Mouse (Mus musculus) intestine, postnatal 0 days (tissue): ENCODE results near the gene Zc3h13. TPM values are rescaled to one million over a fixed set of nuclear protein-coding genes. Genes with fewer than 3 reads are reported as not detected.

Experiments used
- ATAC-seq: fragments of 200-750 bp; cut with Nextera tagmentation; 2 replicates; pipeline ENCODE4 v1.8.0; 2017; ENCODE audit warnings: mild to moderate bottlenecking, moderate TSS enrichment, moderate library complexity
- H3K27ac ChIP-seq: fragments of 300-500 bp; sonication (generic); 2 replicates; pipeline ENCODE4 v1.5.1; 2014; ENCODE audit warnings: mild to moderate bottlenecking, low read depth, low read length, moderate library complexity
- H3K27me3 ChIP-seq: fragments of 300-500 bp; sonication (generic); replicated peaks from 2 replicates; pipeline ENCODE4 v1.6.1; 2014; ENCODE audit warnings: low read length, mixed read lengths; ENCODE audit not compliant: control insufficient read depth, insufficient read depth
- H3K36me3 ChIP-seq: fragments of 300-500 bp; sonication (generic); 2 replicates; pipeline ENCODE4 v1.6.1; 2014; ENCODE audit warnings: mild to moderate bottlenecking, moderate library complexity; ENCODE audit not compliant: control insufficient read depth, insufficient read depth
- H3K4me1 ChIP-seq: fragments of 300-500 bp; sonication (generic); replicated peaks from 2 replicates; pipeline ENCODE4 v1.6.1; 2014; ENCODE audit warnings: antibody characterized with exemption, low read length, mixed read lengths; ENCODE audit not compliant: control insufficient read depth, insufficient read depth
- H3K4me2 ChIP-seq: fragments of 300-500 bp; sonication (generic); replicated peaks from 2 replicates; pipeline ENCODE4 v1.6.1; 2014; ENCODE audit warnings: low read depth, mild to moderate bottlenecking, moderate library complexity
- H3K4me3 ChIP-seq: fragments of 300-500 bp; sonication (generic); 2 replicates; pipeline ENCODE4 v1.5.1; 2014; ENCODE audit warnings: low read depth, low read length
- H3K9ac ChIP-seq: fragments of 300-500 bp; sonication (generic); 2 replicates; pipeline ENCODE4 v1.6.1; 2014; ENCODE audit warnings: mild to moderate bottlenecking, low read depth, low read length
- H3K9me3 ChIP-seq: fragments of 300-500 bp; sonication (generic); 2 replicates; pipeline ENCODE4 v1.6.1; 2016; ENCODE audit warnings: mixed run types; ENCODE audit not compliant: control insufficient read depth
- CTCF ChIP-seq: sonication (generic); IDR thresholded peaks from 2 replicates; pipeline ENCODE4 v1.5.1; 2016; ENCODE audit warnings: low read depth, mild to moderate bottlenecking, control low read depth, antibody characterized with exemption, moderate library complexity
- WGBS: fragments of 180-500 bp; shearing (Covaris S2); extraction: QIAGEN DNeasy Blood & Tissue Kit; methylation state at CpG from one replicate; pipeline ENCODE4 v1.1.7; 2014; 5-methylcytosine and 5-hydroxymethylcytosine counted together
- polyA plus RNA-seq: library from polyadenylated mRNA; unstranded; fragments of >200 nt; fragmentation: Nextera tagmentation; extraction: Ambion mirVana; gene quantifications from 2 replicates; pipeline ENCODE4 v1.2.1, GENCODE M21; 2015

Gene Zc3h13
- polyA plus RNA-seq, 1 experiment from 2014 or later = 18.7 TPM

DNA sequence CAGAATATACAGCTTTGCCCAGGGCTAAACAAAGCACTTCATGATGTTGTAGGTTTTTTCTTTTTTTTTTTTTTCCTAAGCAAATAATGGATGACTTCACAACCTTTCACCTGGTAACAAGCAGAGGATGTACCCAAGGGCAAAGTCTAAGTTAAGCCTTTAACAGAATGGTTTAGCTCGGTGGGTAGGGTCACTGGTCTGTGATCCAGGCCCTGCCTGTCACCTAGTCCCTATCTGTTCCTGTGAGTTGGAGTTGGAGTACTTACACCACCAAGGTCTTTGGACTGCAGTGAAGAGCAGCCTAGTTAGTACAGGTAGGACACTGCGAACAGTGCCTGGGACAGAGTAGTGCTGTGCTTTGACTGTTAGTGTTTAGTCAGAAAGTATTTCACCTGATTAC, 53.7 kb downstream of the Zc3h13 start:
- Histone ChIP-seq H3K36me3 (peaks cover 48% of the 10 kb centered on the region), H3K27me3 (no peaks in the 10 kb centered on the region), H3K9me3 (no peaks in the 10 kb centered on the region), H3K9ac (no peak overlapping the region), H3K27ac (no peak overlapping the region), H3K4me2 (no peak overlapping the region), H3K4me1 (no peaks in the 10 kb centered on the region), H3K4me3 (no peak overlapping the region)
- no peak for ATAC-seq
- WGBS = 73% methylated on average over 2 of the region's 2 CpGs
- no peak for TF ChIP-seq CTCF

DNA sequence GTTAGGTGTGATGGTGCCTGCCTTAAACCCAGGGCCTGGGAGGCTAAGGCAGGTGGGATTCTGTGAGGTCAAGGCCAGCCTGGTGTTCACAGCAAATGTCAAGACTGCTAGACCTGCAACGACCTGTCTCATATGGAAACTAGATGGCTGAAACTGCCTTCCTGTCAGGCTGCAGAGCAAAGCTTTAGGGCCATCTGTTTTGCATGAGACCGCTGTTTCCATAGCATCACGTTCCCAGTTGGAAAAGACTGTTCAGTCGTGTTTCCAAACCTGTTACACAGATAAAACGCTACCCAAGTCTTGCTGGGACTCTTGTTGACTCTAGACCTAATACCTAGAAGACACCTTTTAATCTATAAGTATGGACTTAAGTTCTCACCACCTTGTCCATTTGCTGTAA, 61.9 kb downstream of the Zc3h13 start:
- ATAC-seq = no peak
- no peak overlapping the region for H3K9ac ChIP-seq
- no peaks in the 10 kb centered on the region for H3K4me1 ChIP-seq
- H3K4me3 ChIP-seq = no peak overlapping the region
- peaks cover 22% of the 10 kb centered on the region for H3K36me3 ChIP-seq
- no peak for TF ChIP-seq CTCF
- no peaks in the 10 kb centered on the region for H3K9me3 ChIP-seq
- H3K27me3 ChIP-seq = no peaks in the 10 kb centered on the region
- no peak overlapping the region for H3K27ac ChIP-seq
- 91% methylated on average over 5 of the region's 5 CpGs for WGBS
- H3K4me2 ChIP-seq = no peak overlapping the region

DNA sequence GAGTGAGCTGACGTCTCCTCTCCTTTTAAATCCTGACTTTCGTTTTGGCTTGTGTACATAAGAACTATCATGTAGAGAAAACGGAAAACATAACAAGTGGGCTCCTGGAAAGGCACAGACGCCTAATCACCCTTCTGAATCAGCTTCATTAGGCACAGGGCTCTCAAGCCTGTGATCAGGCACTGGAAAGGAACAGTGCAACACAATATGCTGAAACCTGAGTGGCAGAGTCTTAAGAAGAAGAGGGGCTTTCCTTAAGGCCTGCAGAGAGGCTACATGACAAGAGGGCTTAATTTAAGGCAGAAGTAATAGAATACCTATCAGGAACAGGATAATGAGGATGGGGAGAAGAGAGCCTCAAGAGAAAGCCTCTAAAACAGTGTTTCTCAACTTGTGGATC, 67.5 kb downstream of the Zc3h13 start:
- TF ChIP-seq CTCF = no peak
- Histone ChIP-seq H3K27ac (no peak overlapping the region), H3K9me3 (no peaks in the 10 kb centered on the region), H3K4me1 (no peaks in the 10 kb centered on the region), H3K36me3 (no peaks in the 10 kb centered on the region), H3K9ac (no peak overlapping the region), H3K27me3 (no peaks in the 10 kb centered on the region), H3K4me3 (no peak overlapping the region), H3K4me2 (no peak overlapping the region)
- 54% methylated on average over 4 of the region's 4 CpGs for WGBS
- ATAC-seq = no peak

DNA sequence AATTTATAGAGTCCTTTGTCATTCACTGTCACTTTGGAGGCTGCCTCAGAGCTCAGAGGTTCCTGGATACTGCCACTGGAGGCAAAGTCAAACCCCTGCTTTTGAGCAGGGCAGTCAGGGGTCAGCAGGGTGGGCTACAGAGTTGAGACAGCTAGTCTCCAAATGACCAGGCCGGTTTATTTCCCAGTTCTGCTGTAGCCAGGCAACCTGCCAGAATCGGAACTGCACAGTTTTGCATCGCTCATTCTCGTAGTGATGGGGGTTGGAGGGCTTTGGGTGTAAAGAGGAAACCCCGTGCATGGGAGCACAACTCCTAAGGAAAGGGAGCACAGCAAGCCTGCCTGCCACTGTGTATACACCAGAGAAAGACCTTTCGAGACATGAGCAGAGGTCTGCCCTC, 79.1 kb downstream of the Zc3h13 start:
- H3K27ac ChIP-seq = no peak overlapping the region
- no peak overlapping the region for H3K9ac ChIP-seq
- no peak for ATAC-seq
- H3K4me1 ChIP-seq = no peaks in the 10 kb centered on the region
- no peaks in the 10 kb centered on the region for H3K9me3 ChIP-seq
- no peaks in the 10 kb centered on the region for H3K36me3 ChIP-seq
- whole genome bisulfite sequencing = 54% methylated on average over 6 of the region's 6 CpGs
- H3K27me3 ChIP-seq = no peaks in the 10 kb centered on the region
- no peak overlapping the region for H3K4me2 ChIP-seq
- TF ChIP-seq CTCF = no peak
- H3K4me3 ChIP-seq = no peak overlapping the region

DNA sequence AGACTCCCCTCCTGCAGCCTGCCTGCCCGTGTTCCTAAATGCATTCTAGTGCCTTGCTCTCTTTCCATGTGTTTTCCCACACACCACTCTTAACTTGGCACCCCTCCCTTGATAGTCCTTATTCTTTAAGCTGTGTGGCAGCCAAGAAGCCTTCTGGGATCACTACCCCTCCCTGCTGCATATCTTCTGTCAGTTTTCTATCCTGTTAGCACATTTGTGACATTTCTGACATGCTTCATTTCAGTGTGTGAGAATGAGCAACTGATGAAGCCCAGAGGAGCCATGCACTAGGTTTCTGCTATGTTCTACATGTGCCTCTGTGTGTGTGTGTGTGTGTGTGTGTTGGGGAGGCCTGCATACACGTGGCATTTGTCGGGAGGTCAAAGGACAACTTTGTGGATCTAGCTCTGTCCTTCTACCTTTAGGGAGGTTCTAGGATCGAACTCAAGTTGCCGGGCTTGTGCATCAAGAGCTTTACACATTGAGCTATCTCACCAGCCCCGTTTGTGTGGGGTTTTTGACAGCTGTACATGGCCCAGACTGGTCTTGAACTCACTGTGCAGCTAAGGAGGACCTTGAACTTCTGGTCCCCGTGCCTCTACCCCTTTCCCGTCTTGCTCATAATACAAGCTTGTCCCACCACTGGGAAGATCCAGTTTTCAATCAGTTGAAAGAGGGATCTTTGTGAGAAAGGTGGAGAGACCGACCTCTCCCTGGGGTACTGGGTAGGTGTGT, 81.3 kb downstream of the Zc3h13 start:
- Histone ChIP-seq H3K27me3 (no peaks in the 10 kb centered on the region), H3K4me3 (no peak overlapping the region), H3K4me1 (no peaks in the 10 kb centered on the region), H3K36me3 (no peaks in the 10 kb centered on the region), H3K4me2 (no peak overlapping the region), H3K27ac (no peak overlapping the region), H3K9ac (no peak overlapping the region), H3K9me3 (no peaks in the 10 kb centered on the region)
- TF ChIP-seq CTCF = no peak
- 79% methylated on average over 9 of the region's 9 CpGs for WGBS
- ATAC-seq = no peak

DNA sequence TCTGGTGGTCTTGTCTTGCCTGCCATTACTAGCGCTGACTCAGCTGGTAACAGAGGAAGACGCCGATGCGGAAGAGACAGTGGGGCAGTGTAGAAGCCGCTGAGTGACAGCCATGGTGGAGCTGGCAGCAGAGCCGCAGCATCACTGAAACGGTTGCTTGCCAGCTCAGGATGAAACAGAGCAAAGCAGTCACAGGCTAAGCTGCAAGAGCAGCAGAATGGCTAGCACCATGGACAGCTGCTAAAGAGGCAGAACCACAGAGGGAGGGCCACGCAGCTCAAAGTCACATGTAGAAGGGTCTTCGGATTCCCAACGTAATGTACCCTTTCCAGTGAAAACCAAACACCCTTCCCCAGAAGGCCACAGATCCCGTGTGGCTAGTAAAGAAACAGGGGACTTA, 82.6 kb downstream of the Zc3h13 start:
- Histone ChIP-seq H3K9ac (no peak overlapping the region), H3K4me1 (no peaks in the 10 kb centered on the region), H3K36me3 (no peaks in the 10 kb centered on the region), H3K27me3 (no peaks in the 10 kb centered on the region), H3K27ac (no peak overlapping the region), H3K4me2 (no peak overlapping the region), H3K4me3 (no peak overlapping the region), H3K9me3 (no peaks in the 10 kb centered on the region)
- no peak for ATAC-seq
- no peak for TF ChIP-seq CTCF
- WGBS = 33% methylated on average over 11 of the region's 11 CpGs
